Mouse (Mus musculus): Measurements from ENCODE around the gene Ptbp3. TPM values are rescaled to one million over a fixed set of nuclear protein-coding genes. Genes with fewer than 3 reads are reported as not detected.

The Ptbp3 gene
- polyA plus RNA-seq, 1 experiment from 2014 or later = 25.6 TPM

Other genes starting within 250 kb of the Ptbp3 start
- gene Susd1, start 110.7 kb downstream of the Ptbp3 start, polyA plus RNA-seq (2014; fragmentation: Nextera tagmentation; extraction: Ambion mirVana) = 1.2 and 1.4 TPM in 2 replicates
- gene Hsdl2, start 32.2 kb upstream of the Ptbp3 start, polyA plus RNA-seq (2014; fragmentation: Nextera tagmentation; extraction: Ambion mirVana) = 38.1 and 41.7 TPM in 2 replicates
- 54.7 and 59.9 TPM in 2 replicates for gene E130308A19Rik, start 76.8 kb upstream of the Ptbp3 start, polyA plus RNA-seq (2014; fragmentation: Nextera tagmentation; extraction: Ambion mirVana)

All from hindbrain, embryonic 14.5 days (tissue).